Mouse (Mus musculus) lung, adult 2 months (tissue): ENCODE measurements around the gene Igsf21.

Experiments used
- CTCF ChIP-seq: fragments of 200-500 bp; IDR thresholded peaks from 2 replicates; pipeline ENCODE4 v1.5.1; 2011; ENCODE audit warnings: mild to moderate bottlenecking, low read length, control low read depth; ENCODE audit not compliant: insufficient read depth
- POLR2A ChIP-seq: fragments of 200-500 bp; IDR thresholded peaks from 2 replicates; pipeline ENCODE4 v1.6.1; 2011; ENCODE audit warnings: low read depth, mild to moderate bottlenecking, control low read depth, low read length, borderline replicate concordance; ENCODE audit errors: extremely low read depth

- TF ChIP-seq CTCF, result no peak
- no peak for TF ChIP-seq POLR2A
Observed at GRCm38 (mm10) chr4:140043953-140044352, 202.6 kb downstream of the Igsf21 start.
